Mouse (Mus musculus): ENCODE measurements around the gene Rgl1.

Rgl1 gene

GRCm38 (mm10) chr1:152581127-152581905 lies 184.8 kb downstream of the Rgl1 start:
- no peak for DNase-seq

- DNase-seq = no peak
Observed at GRCm38 (mm10) chr1:152578944-152579343, 187.2 kb downstream of the Rgl1 start.

GRCm38 (mm10) chr1:152578108-152578721 lies 187.9 kb downstream of the Rgl1 start:
- no peak for DNase-seq

- no peak for DNase-seq
Observed at GRCm38 (mm10) chr1:152576614-152577144, 189.5 kb downstream of the Rgl1 start.

GRCm38 (mm10) chr1:152575096-152575495 lies 191.1 kb downstream of the Rgl1 start:
- no peak for DNase-seq

- no peak for DNase-seq
Observed at GRCm38 (mm10) chr1:152573470-152574059, 192.6 kb downstream of the Rgl1 start.

- no peak for DNase-seq
Observed at GRCm38 (mm10) chr1:152572755-152573469, 193.2 kb downstream of the Rgl1 start.

- no peak for DNase-seq
Observed at GRCm38 (mm10) chr1:152571340-152571739, 194.8 kb downstream of the Rgl1 start.

GRCm38 (mm10) chr1:152570681-152571080 lies 195.5 kb downstream of the Rgl1 start:
- DNase-seq = no peak

GRCm38 (mm10) chr1:152563282-152563681 lies 202.9 kb downstream of the Rgl1 start:
- no peak for DNase-seq

GRCm38 (mm10) chr1:152562877-152563276 lies 203.3 kb downstream of the Rgl1 start:
- DNase-seq = no peak

GRCm38 (mm10) chr1:152560477-152560876 lies 205.7 kb downstream of the Rgl1 start:
- no peak for DNase-seq

GRCm38 (mm10) chr1:152556576-152557281 lies 209.4 kb downstream of the Rgl1 start:
- DNase-seq = no peak

- DNase-seq = peak; percentile 51
Observed at GRCm38 (mm10) chr1:152555944-152556573, 210.1 kb downstream of the Rgl1 start.

- DNase-seq = no peak
Observed at GRCm38 (mm10) chr1:152553912-152554547, 212.1 kb downstream of the Rgl1 start.

GRCm38 (mm10) chr1:152550973-152551372 lies 215.2 kb downstream of the Rgl1 start:
- DNase-seq = no peak

- no peak for DNase-seq
Observed at GRCm38 (mm10) chr1:152550544-152550943, 215.6 kb downstream of the Rgl1 start.

- DNase-seq = no peak
Observed at GRCm38 (mm10) chr1:152549061-152549738, 217.0 kb downstream of the Rgl1 start.

GRCm38 (mm10) chr1:152543449-152544159 lies 222.5 kb downstream of the Rgl1 start:
- no peak for DNase-seq

GRCm38 (mm10) chr1:152542747-152543378 lies 223.3 kb downstream of the Rgl1 start:
- no peak for DNase-seq

Measured in liver (tissue).